Mouse (Mus musculus): ENCODE results near the gene Phf3.

- TF ChIP-seq TCF12 (IDR thresholded peaks at IDR 0.05; ENCODE audit: insufficient read depth, poor library complexity, severe bottlenecking) (no peak), E2F4 (IDR thresholded peaks at IDR 0.05; ENCODE audit: insufficient read depth) (no peak), POLR2A (IDR thresholded peaks at IDR 0.05; ENCODE audit: insufficient read length, low read depth) (no peak), MAX (IDR thresholded peaks at IDR 0.05; ENCODE audit: low read depth) (no peak), USF1 (IDR thresholded peaks at IDR 0.05; ENCODE audit: low read depth) (no peak), TCF3 (IDR thresholded peaks at IDR 0.05; ENCODE audit: insufficient read length, low read depth) (no peak)
These were observed 26.0 kb downstream of the Phf3 start for GRCm38 (mm10) chr1:30847706-30848105.

Data from myocyte (in vitro differentiated cells).